Mouse (Mus musculus) spleen, adult 2 months (tissue): ENCODE measurements at regions not wholly inside any gene's neighbourhood (a gene's known extent, or its start where the extent isn't known, plus 50 kb on each side); places are given as distances from the start of the nearest gene placed in this dataset.
"Not testable (repeated sequence)": the region's sequence is repeated elsewhere in the genome, so short reads cannot be mapped to it uniquely, and the experiment has no call there.

Source experiments
- DNase-seq, 2 experiments: peaks; one replicate each; pipeline versions ENCODE4 v3.0.0 to v3.0.0-alpha.2; 2012 to 2021; ENCODE audit warnings: low spot score in 2 of 2, low read depth in 1 of 2
- H3K27ac ChIP-seq: fragments of 200-500 bp; 2 replicates; pipeline ENCODE4 v1.5.1; 2012; ENCODE audit warnings: low read length, inconsistent platforms; ENCODE audit not compliant: insufficient read depth
- H3K27me3 ChIP-seq: fragments of 200-500 bp; 2 replicates; pipeline ENCODE4 v1.6.1; 2012; ENCODE audit warnings: mild to moderate bottlenecking, moderate library complexity, low read length, inconsistent platforms; ENCODE audit not compliant: control insufficient read depth, insufficient read depth
- H3K36me3 ChIP-seq: fragments of 200-500 bp; 2 replicates; pipeline ENCODE4 v1.6.1; 2012; ENCODE audit warnings: mild to moderate bottlenecking, low read length, inconsistent platforms; ENCODE audit not compliant: control insufficient read depth, insufficient read depth
- H3K4me1 ChIP-seq: fragments of 200-500 bp; 2 replicates; pipeline ENCODE4 v1.6.1; 2011; ENCODE audit warnings: inconsistent platforms; ENCODE audit not compliant: control insufficient read depth, insufficient read depth, insufficient read length
- H3K4me3 ChIP-seq: fragments of 200-500 bp; 2 replicates; pipeline ENCODE4 v1.5.1; 2011; ENCODE audit warnings: mild to moderate bottlenecking, inconsistent platforms; ENCODE audit not compliant: insufficient read depth, insufficient read length; ENCODE audit errors: extremely low read depth
- CTCF ChIP-seq: fragments of 200-500 bp; IDR thresholded peaks from 2 replicates; pipeline ENCODE4 v1.5.1; 2011; ENCODE audit warnings: mild to moderate bottlenecking, inconsistent platforms; ENCODE audit not compliant: insufficient read depth, insufficient read length, insufficient replicate concordance; ENCODE audit errors: extremely low read depth
- POLR2A ChIP-seq: fragments of 200-500 bp; IDR thresholded peaks from 2 replicates; pipeline ENCODE4 v1.6.1; 2011; ENCODE audit warnings: low read depth, low read length, inconsistent platforms
- WGBS: fragments of 180-500 bp; shearing (Covaris S2); methylation state at CpG from one replicate; pipeline ENCODE4 v1.1.7; 2018; 5-methylcytosine and 5-hydroxymethylcytosine counted together

- Histone ChIP-seq H3K4me1 (no peaks in the 10 kb centered on the region), H3K36me3 (no peaks in the 10 kb centered on the region), H3K27ac (no peak overlapping the region), H3K4me3 (no peak overlapping the region), H3K27me3 (no peaks in the 10 kb centered on the region)
- no peak for DNase-seq
- 87% methylated on average over 13 of the region's 13 CpGs for whole genome bisulfite sequencing
- TF ChIP-seq POLR2A, result no peak
- TF ChIP-seq CTCF, result no peak
These were observed 54.0 kb upstream of the Cnep1r1 start for GRCm38 (mm10) chr8:88064414-88065110.

- not testable (repeated sequence) for H3K36me3 ChIP-seq, H3K27me3 ChIP-seq, H3K27ac ChIP-seq, DNase-seq, H3K4me1 ChIP-seq, H3K4me3 ChIP-seq
- WGBS, result 84% methylated on average over 1 of the region's 1 CpGs
These were observed 59.5 kb upstream of the Cnep1r1 start for GRCm38 (mm10) chr8:88059107-88059506.

- Histone ChIP-seq H3K4me3 (no peak overlapping the region), H3K27ac (no peak overlapping the region), H3K36me3 (no peaks in the 10 kb centered on the region), H3K27me3 (no peaks in the 10 kb centered on the region), H3K4me1 (no peaks in the 10 kb centered on the region)
- 90% methylated on average over 7 of the region's 7 CpGs for WGBS
- DNase-seq, result no peak
- TF ChIP-seq POLR2A (no peak), CTCF (no peak)
These were observed 60.8 kb upstream of the Cnep1r1 start for GRCm38 (mm10) chr8:88057686-88058234.

- Histone ChIP-seq H3K27ac (no peak overlapping the region), H3K4me3 (no peak overlapping the region), H3K4me1 (no peaks in the 10 kb centered on the region), H3K27me3 (no peaks in the 10 kb centered on the region), H3K36me3 (no peaks in the 10 kb centered on the region)
- no peak for TF ChIP-seq CTCF
- TF ChIP-seq POLR2A, result no peak
- 87% methylated on average over 10 of the region's 10 CpGs for WGBS
- no peak for DNase-seq
These were observed 67.9 kb upstream of the Cnep1r1 start for GRCm38 (mm10) chr8:88050651-88051050.

GRCm38 (mm10) chr8:88049091-88049490 is 69.5 kb upstream of the Cnep1r1 start:
- no peaks in the 10 kb centered on the region for H3K27me3 ChIP-seq
- no peak for DNase-seq

GRCm38 (mm10) chr8:88045995-88046394 is 72.6 kb upstream of the Cnep1r1 start:
- Histone ChIP-seq H3K27ac (no peak overlapping the region), H3K4me1 (no peaks in the 10 kb centered on the region), H3K27me3 (no peaks in the 10 kb centered on the region), H3K36me3 (no peaks in the 10 kb centered on the region), H3K4me3 (no peak overlapping the region)
- 74% methylated on average over 4 of the region's 4 CpGs for WGBS
- TF ChIP-seq POLR2A, result no peak
- TF ChIP-seq CTCF, result no peak
- DNase-seq, result no peak

More at GRCm38 (mm10) chr8:88049091-88049490, 69.5 kb upstream of the Cnep1r1 start:
- Histone ChIP-seq H3K36me3 (no peaks in the 10 kb centered on the region), H3K4me3 (no peak overlapping the region), H3K4me1 (no peaks in the 10 kb centered on the region), H3K27ac (no peak overlapping the region)
- no peak for TF ChIP-seq CTCF
- TF ChIP-seq POLR2A, result no peak
- 66% methylated on average over 5 of the region's 5 CpGs for WGBS

GRCm38 (mm10) chr8:88039286-88039685 is 79.3 kb upstream of the Cnep1r1 start:
- Histone ChIP-seq H3K27me3 (no peaks in the 10 kb centered on the region), H3K4me1 (no peaks in the 10 kb centered on the region), H3K27ac (no peak overlapping the region), H3K36me3 (no peaks in the 10 kb centered on the region), H3K4me3 (no peak overlapping the region)
- 63% methylated on average over 6 of the region's 6 CpGs for WGBS
- no peak for TF ChIP-seq POLR2A
- no peak for TF ChIP-seq CTCF
- DNase-seq, result no peak
